Mouse (Mus musculus) liver, adult (tissue): ENCODE measurements around the gene Pde10a.

Source experiments
- GATA4 ChIP-seq: IDR thresholded peaks from 2 replicates; pipeline ENCODE4 v1.6.1; 2014; ENCODE audit warnings: mild to moderate bottlenecking, low read length; ENCODE audit not compliant: insufficient replicate concordance

Gene Pde10a

DNA sequence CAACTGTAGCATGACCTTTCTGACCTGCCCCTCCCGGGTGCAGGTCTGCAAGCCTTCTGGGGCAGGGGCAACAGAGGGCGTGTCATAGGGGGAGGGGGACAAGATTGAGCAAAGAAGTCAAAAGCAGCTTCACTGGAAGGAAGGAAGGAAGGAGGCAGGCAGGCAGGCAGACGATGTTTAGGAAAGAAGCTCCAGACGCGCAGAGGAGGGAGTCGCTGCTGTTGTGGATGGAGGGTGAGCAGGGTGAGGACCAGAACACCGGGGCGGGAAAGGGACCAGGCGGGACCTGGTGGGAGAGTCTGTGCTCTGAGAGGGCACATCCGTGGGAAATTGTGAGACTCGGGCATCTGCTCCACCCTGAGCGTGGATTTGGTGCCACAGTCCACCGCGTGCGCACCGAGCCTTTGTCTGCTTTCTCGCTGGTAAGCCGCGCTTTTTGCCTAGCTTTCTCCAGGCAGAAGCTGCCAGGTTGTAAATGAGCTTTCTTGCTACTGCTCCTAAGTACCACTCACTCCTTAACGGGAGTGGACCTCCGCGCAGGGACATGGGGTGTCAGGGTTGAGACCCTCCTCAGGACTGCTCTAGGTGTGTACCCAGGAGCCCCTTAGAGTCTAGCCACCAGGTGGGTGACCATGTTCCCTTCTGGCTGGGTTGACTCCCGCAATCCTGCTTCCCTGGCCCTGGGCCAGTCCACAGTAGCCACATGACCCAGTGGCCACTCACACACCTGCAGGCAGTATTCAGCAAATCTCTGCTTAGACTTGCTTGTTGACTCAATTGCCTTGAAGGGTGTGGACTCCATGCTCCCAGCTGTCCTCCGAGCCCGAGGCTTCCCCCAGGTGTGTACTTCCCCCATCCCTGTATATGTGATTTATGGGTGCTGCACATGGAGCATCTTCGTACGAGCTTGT lies 278.0 kb downstream of the Pde10a start:
- TF ChIP-seq GATA4, result no peak

DNA sequence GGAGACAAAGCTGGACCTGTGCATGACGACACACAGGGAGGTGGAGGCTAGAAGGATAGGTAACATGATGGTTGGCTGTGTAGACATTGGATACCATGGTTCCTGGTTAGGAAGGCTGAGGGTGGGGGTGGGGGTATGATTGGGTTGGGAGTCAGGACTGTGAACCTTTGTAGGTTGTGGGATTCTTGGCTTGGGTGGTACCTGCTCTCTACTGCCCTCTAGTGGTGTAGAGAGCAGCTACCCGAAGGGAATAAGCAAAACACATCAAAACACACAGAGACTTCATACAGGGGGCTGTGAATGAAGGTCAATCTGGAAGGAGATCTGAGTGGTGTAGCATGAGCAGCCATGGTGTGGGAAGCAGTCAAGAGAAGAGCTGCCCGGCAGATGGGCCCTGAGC lies 282.2 kb downstream of the Pde10a start:
- TF ChIP-seq GATA4, result no peak

GRCm38 (mm10) chr17:8809771-8810170 lies 284.6 kb downstream of the Pde10a start:
- TF ChIP-seq GATA4, result no peak

GRCm38 (mm10) chr17:8810201-8810600 lies 285.0 kb downstream of the Pde10a start:
- TF ChIP-seq GATA4, result no peak

- TF ChIP-seq GATA4, result no peak
Observed at GRCm38 (mm10) chr17:8812228-8812865, 287.2 kb downstream of the Pde10a start.

DNA sequence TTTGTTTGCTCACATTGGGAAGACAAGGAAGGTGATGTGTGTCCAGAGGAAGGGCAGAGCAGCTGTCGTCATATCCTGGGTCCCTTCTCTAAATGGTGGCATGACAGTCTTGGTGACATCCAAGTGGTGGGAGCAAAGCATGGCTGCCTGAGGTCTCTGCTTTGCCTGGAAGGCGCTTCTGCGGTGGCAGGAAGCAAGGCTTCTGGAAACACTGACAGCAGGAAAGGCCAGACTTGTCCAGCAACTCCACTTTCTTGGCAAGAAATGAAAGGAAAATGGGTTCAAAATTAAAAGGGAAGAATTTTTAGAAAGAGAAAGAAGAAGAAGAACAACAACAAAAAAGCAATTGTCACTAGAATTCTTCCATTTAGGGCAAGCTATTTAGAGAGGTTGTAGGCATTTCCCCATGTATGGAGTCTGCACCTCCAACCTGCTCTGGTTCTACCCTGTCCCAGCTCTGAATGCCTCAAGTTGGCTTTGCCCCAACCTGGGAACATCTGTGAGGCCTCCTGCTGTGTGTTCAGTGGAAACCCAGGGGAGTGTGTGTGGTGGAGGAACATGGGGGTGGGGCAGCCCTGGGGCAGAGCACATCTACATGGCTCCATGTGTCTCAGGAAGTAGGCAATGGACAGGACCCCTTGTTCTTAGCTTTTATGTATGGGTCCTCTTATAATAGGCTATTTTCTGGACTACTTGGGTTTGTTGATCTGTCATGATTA lies 288.8 kb downstream of the Pde10a start:
- TF ChIP-seq GATA4, result no peak

GRCm38 (mm10) chr17:8815376-8815775 lies 290.2 kb downstream of the Pde10a start:
- no peak for TF ChIP-seq GATA4

DNA sequence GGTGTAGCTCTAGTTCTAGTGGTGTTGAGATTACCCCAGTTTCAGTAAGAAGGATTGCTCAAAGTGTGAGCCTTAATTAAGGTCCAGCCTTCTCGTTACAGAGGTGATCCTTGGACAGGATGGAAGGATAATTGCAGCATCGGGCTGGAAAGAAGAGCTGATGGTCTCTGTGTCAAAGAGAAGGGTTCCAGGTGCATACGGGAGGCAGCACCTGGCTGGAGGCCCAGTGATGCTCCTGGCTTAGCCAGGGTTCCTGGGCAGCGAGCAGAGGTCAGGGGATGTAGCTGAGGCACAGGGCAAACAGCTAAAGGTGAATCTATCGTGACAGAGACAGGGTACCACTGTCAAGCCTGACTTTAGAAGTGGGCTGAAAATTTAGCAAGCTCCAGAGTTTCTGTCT lies 290.7 kb downstream of the Pde10a start:
- no peak for TF ChIP-seq GATA4

DNA sequence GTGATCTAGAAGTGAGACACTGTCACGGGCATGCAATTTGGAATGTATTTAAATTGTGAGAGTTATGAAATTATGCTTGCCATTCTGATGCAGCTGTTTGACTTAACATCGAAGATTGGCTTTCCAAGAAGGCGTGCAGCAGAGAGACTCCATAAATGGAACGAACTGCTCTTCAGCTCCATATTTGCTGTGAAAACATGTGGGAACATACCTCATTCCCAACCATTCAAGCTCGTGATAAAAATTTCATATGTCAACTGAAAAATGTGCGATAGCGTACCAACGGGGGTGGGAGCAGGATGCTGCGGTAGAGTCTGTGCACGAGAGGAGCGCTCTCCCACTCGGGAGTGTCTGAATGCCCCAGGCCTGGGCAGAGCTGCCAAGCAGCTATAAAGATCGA lies 293.5 kb downstream of the Pde10a start:
- TF ChIP-seq GATA4, result no peak

- TF ChIP-seq GATA4, result no peak
Observed at GRCm38 (mm10) chr17:8823548-8823947, 298.4 kb downstream of the Pde10a start.

DNA sequence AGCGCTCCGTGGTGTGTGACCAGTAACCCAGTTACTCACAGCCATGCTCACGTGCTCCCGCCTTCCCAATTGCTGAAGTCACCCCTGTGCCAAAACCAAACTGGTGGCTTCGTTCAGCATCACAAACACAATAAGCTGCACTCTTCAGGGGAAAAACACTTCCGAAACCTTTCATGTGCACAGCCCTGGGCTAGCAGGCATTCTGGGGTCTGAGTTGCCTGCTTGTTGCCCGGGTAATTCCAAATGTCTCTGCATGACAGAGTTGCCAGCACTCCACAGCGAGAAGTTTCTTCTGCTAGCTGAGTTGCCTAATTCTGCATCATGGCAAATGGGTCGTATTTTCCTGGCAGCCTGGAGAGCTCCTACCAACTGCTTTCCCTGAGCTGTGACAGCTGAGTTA lies 302.0 kb downstream of the Pde10a start:
- no peak for TF ChIP-seq GATA4

DNA sequence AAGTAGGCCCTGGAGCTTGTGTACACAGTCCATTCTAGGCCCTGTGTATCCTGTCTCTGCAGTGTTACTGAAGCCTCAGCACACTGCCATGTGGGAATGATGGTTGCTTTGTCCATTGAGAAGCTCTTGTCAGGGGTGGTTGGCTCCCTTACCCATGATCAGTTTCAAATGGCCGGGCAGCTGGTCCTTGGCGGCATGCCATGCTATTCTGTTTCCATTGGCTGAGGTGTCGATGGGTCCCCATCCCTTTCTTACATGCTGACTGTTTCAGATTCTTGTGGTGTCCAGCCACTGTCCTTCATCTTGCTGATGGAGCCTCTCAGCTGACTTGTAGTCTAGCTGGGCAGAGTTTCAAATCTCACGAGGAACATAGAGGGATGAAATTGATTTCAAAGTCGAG lies 305.8 kb downstream of the Pde10a start:
- no peak for TF ChIP-seq GATA4

- no peak for TF ChIP-seq GATA4
Observed at GRCm38 (mm10) chr17:8836292-8836691, 311.1 kb downstream of the Pde10a start.

DNA sequence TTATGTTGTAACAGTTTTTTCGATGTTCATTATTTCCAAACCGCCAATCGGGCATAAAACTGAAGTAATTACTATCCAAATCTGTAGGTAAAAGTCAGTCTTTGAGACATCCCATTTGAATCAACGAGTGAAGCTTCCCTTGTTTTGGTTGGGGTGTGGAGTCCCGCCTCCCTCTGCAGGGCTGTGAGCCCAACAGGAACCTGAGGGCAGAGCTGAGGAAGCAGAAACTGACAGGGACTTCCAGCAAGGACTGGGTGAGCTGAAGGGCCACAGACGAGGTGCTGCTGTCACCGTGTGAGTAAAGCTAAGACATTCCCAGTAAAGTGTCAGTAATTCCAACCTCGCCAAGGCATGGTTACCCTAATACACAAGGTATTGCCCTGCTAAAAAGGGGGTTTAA lies 313.1 kb downstream of the Pde10a start:
- TF ChIP-seq GATA4, result no peak

DNA sequence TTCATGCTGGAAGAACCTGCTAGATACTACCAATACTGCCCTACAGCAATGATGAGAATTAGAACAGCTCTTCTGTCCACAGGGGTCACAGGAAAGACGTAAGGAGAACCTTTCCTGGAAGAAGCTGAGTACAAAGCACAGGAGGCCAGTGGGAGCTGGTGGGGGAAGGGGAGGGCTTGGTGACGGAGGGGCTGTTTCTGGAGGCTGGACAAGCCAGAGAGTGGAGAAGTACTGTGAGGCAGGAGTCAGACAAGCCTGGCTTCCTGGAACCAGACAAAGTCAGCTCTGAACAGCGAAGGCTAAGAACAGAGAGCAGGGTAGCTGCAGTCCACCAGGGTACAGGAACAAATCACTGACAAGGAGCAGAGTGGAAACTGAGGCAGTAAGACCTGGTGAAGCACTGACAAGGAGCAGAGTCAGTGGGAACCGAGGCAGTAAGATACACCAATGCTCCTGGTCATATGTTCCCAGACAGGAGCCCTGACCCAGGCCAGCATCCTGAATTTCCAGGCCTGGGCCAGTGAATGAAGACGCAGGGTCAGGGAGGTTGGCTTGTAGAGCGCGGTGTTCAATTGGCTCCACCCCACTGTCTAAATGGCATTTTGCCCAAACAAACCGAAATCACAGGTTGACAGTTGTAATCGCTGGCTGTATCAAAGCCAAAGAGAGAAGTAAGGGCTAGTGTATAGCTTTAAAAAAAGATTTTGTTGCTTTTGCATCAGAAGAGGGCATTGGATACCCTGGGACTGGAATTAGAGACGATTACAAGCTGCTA lies 314.3 kb downstream of the Pde10a start:
- no peak for TF ChIP-seq GATA4
